Mouse (Mus musculus) CD4-positive, CD25-positive, alpha-beta regulatory T cell (primary cell): Measurements from ENCODE around the gene Gnb3. TPM values are rescaled to one million over a fixed set of nuclear protein-coding genes. Genes with fewer than 3 reads are reported as not detected.

Source experiments
- polyA plus RNA-seq: library from polyadenylated mRNA; unstranded; fragments of 100-300 nt; shearing (Covaris generic); gene quantifications from one replicate; pipeline ENCODE4 v1.2.1, GENCODE M21; 2017

The Gnb3 gene
- not detected for polyA plus RNA-seq

GRCm38 (mm10) chr6:124840241-124841167, at the start of gene Gnb3:
Gnb3 (minus strand) TSS chr6:124840275.

GRCm38 (mm10) chr6:124887986-124888385, 47.9 kb upstream of the Gnb3 start, which contains the start of gene Cd4:
Cd4 (minus strand) TSS chr6:124888221.

GRCm38 (mm10) chr6:124863658-124864298, 23.7 kb upstream of the Gnb3 start, which contains the start of gene Gpr162:
Gpr162 (minus strand) TSS chr6:124863983.

GRCm38 (mm10) chr6:124856916-124857839, 17.1 kb upstream of the Gnb3 start, which contains the start of gene P3h3:
P3h3 (minus strand) TSS chr6:124857752.

GRCm38 (mm10) chr6:124828868-124829798, 10.9 kb downstream of the Gnb3 start, which contains the start of the genes Usp5 and Cdca3:
Usp5 (minus strand) TSS chr6:124829484.
Cdca3 (plus strand) TSS chr6:124829547.

GRCm38 (mm10) chr6:124813933-124814332, 26.1 kb downstream of the Gnb3 start, which contains the start of gene Tpi1:
Tpi1 (minus strand) TSS chr6:124814296.

GRCm38 (mm10) chr6:124808358-124809012, 31.6 kb downstream of the Gnb3 start, which contains the start of gene Spsb2:
Spsb2 (plus strand) TSS chr6:124808661.

Other genes with a start within 250 kb of the Gnb3 start
- not detected for gene C1s2, start 204.2 kb downstream of the Gnb3 start, polyA plus RNA-seq
- gene Lpcat3, start 177.2 kb downstream of the Gnb3 start, polyA plus RNA-seq: 58.1 TPM
- gene Emg1, start 128.1 kb downstream of the Gnb3 start, polyA plus RNA-seq: 298 TPM
- gene Phb2, start 127.9 kb downstream of the Gnb3 start, polyA plus RNA-seq: 218 TPM
- 385 TPM for gene Ptpn6, start 101.6 kb downstream of the Gnb3 start, polyA plus RNA-seq
- gene Grcc10, start 98.9 kb downstream of the Gnb3 start, polyA plus RNA-seq: 417 TPM
- not detected for gene Gm45234, start 84.3 kb downstream of the Gnb3 start, polyA plus RNA-seq
- 7.2 TPM for gene Atn1, start 83.8 kb downstream of the Gnb3 start, polyA plus RNA-seq
- gene Eno2, start 70.6 kb downstream of the Gnb3 start, polyA plus RNA-seq: 6.6 TPM
- 1.3 TPM for gene Lrrc23, start 60.5 kb downstream of the Gnb3 start, polyA plus RNA-seq
- 2.7 TPM for gene Spsb2, start 31.6 kb downstream of the Gnb3 start, polyA plus RNA-seq
- 94.6 TPM for gene Tpi1, start 26.0 kb downstream of the Gnb3 start, polyA plus RNA-seq
- gene Usp5, start 10.8 kb downstream of the Gnb3 start, polyA plus RNA-seq: 116 TPM
- gene Cdca3, start 10.7 kb downstream of the Gnb3 start, polyA plus RNA-seq: 6.9 TPM
- gene P3h3, start 17.5 kb upstream of the Gnb3 start, polyA plus RNA-seq: 0.20 TPM
- 0.38 TPM for gene Gpr162, start 23.7 kb upstream of the Gnb3 start, polyA plus RNA-seq
- 401 TPM for gene Cd4, start 47.9 kb upstream of the Gnb3 start, polyA plus RNA-seq
- 3.4 TPM for gene Lag3, start 71.4 kb upstream of the Gnb3 start, polyA plus RNA-seq
- gene Ptms, start 79.8 kb upstream of the Gnb3 start, polyA plus RNA-seq: 36.6 TPM
- 200 TPM for gene Mlf2, start 91.1 kb upstream of the Gnb3 start, polyA plus RNA-seq
- gene Cops7a, start 125.3 kb upstream of the Gnb3 start, polyA plus RNA-seq: 84.6 TPM
- gene Pianp, start 156.4 kb upstream of the Gnb3 start, polyA plus RNA-seq: 0.48 TPM
- 73.2 TPM for gene Zfp384, start 168.9 kb upstream of the Gnb3 start, polyA plus RNA-seq
- gene Ing4, start 199.5 kb upstream of the Gnb3 start, polyA plus RNA-seq: 98.8 TPM
- 18.6 TPM for gene Acrbp, start 209.4 kb upstream of the Gnb3 start, polyA plus RNA-seq
- gene Lpar5, start 227.6 kb upstream of the Gnb3 start, polyA plus RNA-seq: 22.7 TPM